Mouse (Mus musculus): ENCODE measurements around the gene Srcin1.

DNA sequence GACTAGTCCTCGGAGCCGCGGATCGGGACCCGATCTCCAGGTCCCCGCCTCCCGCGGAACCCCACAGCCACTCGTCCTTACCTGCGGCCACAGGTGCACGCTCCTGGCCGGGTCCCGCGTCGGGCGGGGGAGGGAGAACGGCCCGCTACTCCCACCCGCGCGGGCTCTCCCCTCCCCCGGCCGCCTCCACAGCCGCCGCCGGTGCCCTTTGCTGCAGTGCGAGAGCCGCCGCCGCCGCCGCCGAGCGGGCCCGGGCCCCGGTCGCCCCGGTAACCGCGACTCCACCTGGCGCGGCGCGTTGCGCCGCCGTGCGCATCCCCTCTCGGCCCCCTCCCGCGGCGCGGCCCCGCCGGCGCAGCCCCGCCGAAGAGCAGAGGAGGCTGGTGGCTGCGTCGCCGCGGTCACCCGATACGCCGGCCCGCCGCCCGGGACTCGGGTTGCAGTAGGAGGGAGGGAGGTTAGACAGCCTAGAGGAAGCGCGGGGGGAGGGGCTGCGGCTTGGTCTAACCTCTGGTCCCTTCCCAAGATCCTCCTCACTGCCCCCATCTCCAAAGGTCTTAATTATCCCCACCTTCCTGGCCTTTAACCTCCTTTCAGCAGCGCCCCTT lies 29.1 kb downstream of the Srcin1 start:
- TF ChIP-seq CTCF (IDR thresholded peaks at IDR 0.05; ENCODE audit: control insufficient read depth, insufficient read depth, insufficient read length) (no peak), USF1 (IDR thresholded peaks at IDR 0.05; ENCODE audit: low read depth) (no peak), MAX (IDR thresholded peaks at IDR 0.05) (no peak), MYOD1 (IDR thresholded peaks at IDR 0.05; ENCODE audit: control insufficient read depth, insufficient read length, low read depth) (no peak), CEBPB (IDR thresholded peaks at IDR 0.05; ENCODE audit: low read depth) (no peak), FOSL1 (IDR thresholded peaks at IDR 0.05; ENCODE audit: insufficient read depth, low read length, poor library complexity, severe bottlenecking) (no peak)

Measured in C2C12 (cell line).